ENCODE assay signal across 8 mouse cellular contexts in genomic region chr6:47788821-47789220, GRCm38 (mm10). TPM values are rescaled to one million over a fixed set of nuclear protein-coding genes. Genes with fewer than 3 reads are reported as not detected.
A peak's percentile ranks its signal among the peaks of the same experiment; 100 is the strongest.
DNase-seq lines count a peak whose midpoint lies in the region; ATAC-seq and TF ChIP-seq lines count a peak whose summit lies in the region.

No protein-coding gene starts in this region.

- H3K27me3 ChIP-seq in heart, embryonic 13.5 days (replicated peaks): no peaks in the 10 kb centered on the region
- no peaks in the 10 kb centered on the region for H3K27me3 ChIP-seq in E14TG2a.4 (ENCODE audit: insufficient read depth, low read length)
- H3K27me3 ChIP-seq in forebrain, embryonic 12.5 days: no peaks in the 10 kb centered on the region
- no peaks in the 10 kb centered on the region for H3K27me3 ChIP-seq in liver, embryonic 13.5 days

- no peak for TF ChIP-seq CTCF in E14TG2a.4 (conservative IDR thresholded peaks at IDR 0.05; ENCODE audit: low read length)

- H3K4me3 ChIP-seq in heart, embryonic 13.5 days: peak overlapping the region; percentile 54
- H3K4me3 ChIP-seq in E14TG2a.4 (replicated peaks; ENCODE audit: low read length): peak overlapping the region; percentile 78
- H3K4me3 ChIP-seq in forebrain, embryonic 12.5 days (replicated peaks): peak overlapping the region; percentile 47
- peak overlapping the region; percentile 60 for H3K4me3 ChIP-seq in liver, embryonic 13.5 days (replicated peaks)

- H3K9me3 ChIP-seq in heart, embryonic 13.5 days: no peaks in the 10 kb centered on the region
- no peaks in the 10 kb centered on the region for H3K9me3 ChIP-seq in E14TG2a.4 (ENCODE audit: low read length)
- H3K9me3 ChIP-seq in forebrain, embryonic 12.5 days: no peaks in the 10 kb centered on the region
- H3K9me3 ChIP-seq in liver, embryonic 13.5 days (replicated peaks): no peaks in the 10 kb centered on the region

- H3K27ac ChIP-seq in heart, embryonic 13.5 days (replicated peaks): peak overlapping the region; percentile 80
- peak overlapping the region; percentile 93 for H3K27ac ChIP-seq in forebrain, embryonic 12.5 days
- H3K27ac ChIP-seq in liver, embryonic 13.5 days: peak overlapping the region; percentile 83

- H3K4me1 ChIP-seq in heart, embryonic 13.5 days: peaks cover 7% of the 10 kb centered on the region
- peaks cover 39% of the 10 kb centered on the region for H3K4me1 ChIP-seq in E14TG2a.4 (replicated peaks; ENCODE audit: low read depth, low read length)
- H3K4me1 ChIP-seq in forebrain, embryonic 12.5 days: peaks cover 8% of the 10 kb centered on the region
- H3K4me1 ChIP-seq in liver, embryonic 13.5 days (replicated peaks): peaks cover 31% of the 10 kb centered on the region

- no peak for DNase-seq in heart, postnatal 4 days
- DNase-seq in liver, embryonic 13.5 days: no peak
- DNase-seq in frontal cortex, postnatal 10 days (ENCODE audit: low spot score in 2 of 2): no peak
- no peak for DNase-seq in kidney, postnatal 25 days

- ATAC-seq in heart, embryonic 13.5 days (ENCODE audit: extremely low read depth, insufficient number of reproducible peaks, low FRiP score, low TSS enrichment): no peak
- peak; percentile 40; the same call in 1 of the 2 replicates for ATAC-seq in forebrain, embryonic 12.5 days (ENCODE audit: low FRiP score)
- no peak for ATAC-seq in liver, embryonic 13.5 days (ENCODE audit: low read depth)
- no peak for ATAC-seq in granulocyte monocyte progenitor cell, adult 5-6 weeks (replicated peaks; ENCODE audit: poor library complexity, severe bottlenecking)

- H3K4me2 ChIP-seq in heart, embryonic 13.5 days: peak overlapping the region; percentile 67
- peak overlapping the region; percentile 56 for H3K4me2 ChIP-seq in forebrain, embryonic 12.5 days
- H3K4me2 ChIP-seq in liver, embryonic 13.5 days: peak overlapping the region; percentile 70

- H3K36me3 ChIP-seq in heart, embryonic 13.5 days: no peaks in the 10 kb centered on the region
- H3K36me3 ChIP-seq in E14TG2a.4 (ENCODE audit: insufficient read depth, low read length): peaks cover 9% of the 10 kb centered on the region; the same call in 1 of the 2 replicates
- H3K36me3 ChIP-seq in forebrain, embryonic 12.5 days (replicated peaks): no peaks in the 10 kb centered on the region; the same call in 1 of the 2 replicates
- H3K36me3 ChIP-seq in liver, embryonic 13.5 days: no peaks in the 10 kb centered on the region

- 27% methylated on average over 3 of the region's 3 CpGs for whole genome bisulfite sequencing in heart, embryonic 13.5 days
- 41% methylated on average over 3 of the region's 3 CpGs for WGBS in forebrain, embryonic 12.5 days
- WGBS in liver, embryonic 13.5 days (ENCODE audit: insufficient replicate concordance): 33% methylated on average over 3 of the region's 3 CpGs

- H3K9ac ChIP-seq in heart, embryonic 13.5 days: peak overlapping the region; percentile 85
- peak overlapping the region; percentile 61 for H3K9ac ChIP-seq in forebrain, embryonic 12.5 days
- peak overlapping the region; percentile 79 for H3K9ac ChIP-seq in liver, embryonic 13.5 days

RNA-seq across cellular contexts. Expression of gene Pdia4, which starts 24.4 kb away (rescaled TPM):
- polyA plus RNA-seq in heart, embryonic 13.5 days (2015; fragmentation: Nextera tagmentation; extraction: Ambion mirVana): 162 and 189 TPM in 2 replicates
- 10 to 100 TPM; 65.1 to 69.8 TPM for total RNA-seq in heart, postnatal 4 days (2021)
- polyA plus RNA-seq in forebrain, embryonic 12.5 days (2016; fragmentation: Nextera tagmentation; extraction: Ambion mirVana): 156 and 191 TPM in 2 replicates
- polyA plus RNA-seq in liver, embryonic 13.5 days (2015; fragmentation: Nextera tagmentation; extraction: Ambion mirVana): 117 and 141 TPM in 2 replicates
- 157 and 161 TPM in 2 replicates for total RNA-seq in granulocyte monocyte progenitor cell, adult 5-6 weeks (2014; fragmentation: Nextera tagmentation)
- 534 and 557 TPM in 2 replicates for total RNA-seq in granulocyte monocyte progenitor cell, adult 5-6 weeks (2017)

RNA-seq across cellular contexts. Expression of gene Zfp786, which starts 41.8 kb away (rescaled TPM):
- 1.2 TPM in 2 replicates for polyA plus RNA-seq in heart, embryonic 13.5 days (2015; fragmentation: Nextera tagmentation; extraction: Ambion mirVana)
- total RNA-seq in heart, postnatal 4 days (2021): 1 to 10 TPM; 1.1 to 1.7 TPM
- polyA plus RNA-seq in forebrain, embryonic 12.5 days (2016; fragmentation: Nextera tagmentation; extraction: Ambion mirVana): 12.1 and 12.4 TPM in 2 replicates
- polyA plus RNA-seq in liver, embryonic 13.5 days (2015; fragmentation: Nextera tagmentation; extraction: Ambion mirVana): 0.61 and 0.70 TPM in 2 replicates
- total RNA-seq in granulocyte monocyte progenitor cell, adult 5-6 weeks (2014; fragmentation: Nextera tagmentation): 0.13 and 11.2 TPM in 2 replicates
- 2.0 and 5.1 TPM in 2 replicates for total RNA-seq in granulocyte monocyte progenitor cell, adult 5-6 weeks (2017)

RNA-seq across cellular contexts. Expression of gene Zfp398, which starts 46.6 kb away (rescaled TPM):
- polyA plus RNA-seq in heart, embryonic 13.5 days (2015; fragmentation: Nextera tagmentation; extraction: Ambion mirVana): 3.7 TPM in 2 replicates
- 1 to 10 TPM; 7.4 to 7.7 TPM for total RNA-seq in heart, postnatal 4 days (2021)
- 12.3 and 12.5 TPM in 2 replicates for polyA plus RNA-seq in forebrain, embryonic 12.5 days (2016; fragmentation: Nextera tagmentation; extraction: Ambion mirVana)
- polyA plus RNA-seq in liver, embryonic 13.5 days (2015; fragmentation: Nextera tagmentation; extraction: Ambion mirVana): 2.2 TPM in 2 replicates
- 27.9 TPM in 2 replicates for total RNA-seq in granulocyte monocyte progenitor cell, adult 5-6 weeks (2014; fragmentation: Nextera tagmentation)
- 16.0 and 16.8 TPM in 2 replicates for total RNA-seq in granulocyte monocyte progenitor cell, adult 5-6 weeks (2017)
